Mouse (Mus musculus) liver, embryonic 15.5 days (tissue): ENCODE measurements around the gene Kcnab2. TPM values are rescaled to one million over a fixed set of nuclear protein-coding genes. Genes with fewer than 3 reads are reported as not detected.

ENCODE experiments used
- ATAC-seq: fragments of 200-750 bp; cut with Nextera tagmentation; 2 replicates; pipeline ENCODE4 v1.8.0; 2017; ENCODE audit warnings: moderate number of reproducible peaks, mild to moderate bottlenecking, moderate library complexity; ENCODE audit not compliant: insufficient read depth
- H3K27ac ChIP-seq: fragments of 300-500 bp; sonication (generic); replicated peaks from 2 replicates; pipeline ENCODE4 v1.5.1; 2015; ENCODE audit warnings: mild to moderate bottlenecking, inconsistent platforms
- H3K27me3 ChIP-seq: fragments of 300-500 bp; sonication (generic); 2 replicates; pipeline ENCODE4 v1.6.1; 2015; ENCODE audit warnings: mild to moderate bottlenecking, inconsistent platforms
- H3K36me3 ChIP-seq: fragments of 300-500 bp; sonication (generic); replicated peaks from 2 replicates; pipeline ENCODE4 v1.6.1; 2015; ENCODE audit warnings: moderate library complexity, mild to moderate bottlenecking, inconsistent platforms
- H3K4me1 ChIP-seq: fragments of 300-500 bp; sonication (generic); replicated peaks from 2 replicates; pipeline ENCODE4 v1.6.1; 2015; ENCODE audit warnings: inconsistent platforms
- H3K4me2 ChIP-seq: fragments of 300-500 bp; sonication (generic); 2 replicates; pipeline ENCODE4 v1.6.1; 2015; ENCODE audit warnings: moderate library complexity, mild to moderate bottlenecking, inconsistent platforms
- H3K4me3 ChIP-seq: fragments of 300-500 bp; sonication (generic); replicated peaks from 2 replicates; pipeline ENCODE4 v1.5.1; 2015; ENCODE audit warnings: mild to moderate bottlenecking, inconsistent platforms
- H3K9ac ChIP-seq: fragments of 300-500 bp; sonication (generic); 2 replicates; pipeline ENCODE4 v1.6.1; 2015; ENCODE audit warnings: moderate library complexity, mild to moderate bottlenecking, inconsistent platforms
- H3K9me3 ChIP-seq: fragments of 300-500 bp; sonication (generic); replicated peaks from 2 replicates; pipeline ENCODE4 v1.6.1; 2016; ENCODE audit warnings: inconsistent platforms
- WGBS: fragments of 180-500 bp; shearing (Covaris S2); methylation state at CpG from one replicate; pipeline ENCODE4 v1.1.7; 2015; ENCODE audit warnings: mixed read lengths; ENCODE audit not compliant: insufficient replicate concordance; 5-methylcytosine and 5-hydroxymethylcytosine counted together
- polyA plus RNA-seq: library from polyadenylated mRNA; unstranded; fragments of >200 nt; fragmentation: Nextera tagmentation; extraction: Ambion mirVana; gene quantifications from 2 replicates; pipeline ENCODE4 v1.2.1, GENCODE M21; 2015

Gene Kcnab2
- polyA plus RNA-seq, 1 experiment from 2014 or later = 8.5 TPM

GRCm38 (mm10) chr4:152451371-152451770 lies 26.3 kb downstream of the Kcnab2 start:
- WGBS = 51% methylated on average over 6 of the region's 6 CpGs
- ATAC-seq = no peak
- Histone ChIP-seq H3K9me3 (no peaks in the 10 kb centered on the region), H3K27me3 (no peaks in the 10 kb centered on the region), H3K9ac (no peak overlapping the region), H3K4me3 (no peak overlapping the region), H3K27ac (no peak overlapping the region), H3K36me3 (no peaks in the 10 kb centered on the region), H3K4me2 (no peak overlapping the region), H3K4me1 (peaks cover 12% of the 10 kb centered on the region; the same call in 1 of the 2 replicates)

- H3K4me1 ChIP-seq = peaks cover 23% of the 10 kb centered on the region; the same call in 1 of the 2 replicates
- 8% methylated on average over 8 of the region's 8 CpGs for WGBS
- no peaks in the 10 kb centered on the region for H3K9me3 ChIP-seq
- ATAC-seq = peak; percentile 75
- no peaks in the 10 kb centered on the region for H3K27me3 ChIP-seq
- H3K36me3 ChIP-seq = no peaks in the 10 kb centered on the region
- peak overlapping the region; percentile 48 for H3K4me3 ChIP-seq
- peak overlapping the region; percentile 55 for H3K4me2 ChIP-seq
- H3K9ac ChIP-seq = no peak overlapping the region
- peak overlapping the region; percentile 11; the same call in 1 of the 2 replicates for H3K27ac ChIP-seq
Measured at GRCm38 (mm10) chr4:152448666-152449018, 29.0 kb downstream of the Kcnab2 start.

GRCm38 (mm10) chr4:152447731-152448665 lies 29.7 kb downstream of the Kcnab2 start:
- Histone ChIP-seq H3K27ac (peak overlapping the region; percentile 11; the same call in 1 of the 2 replicates), H3K9ac (no peak overlapping the region), H3K4me2 (peak overlapping the region; percentile 55), H3K36me3 (no peaks in the 10 kb centered on the region), H3K9me3 (no peaks in the 10 kb centered on the region), H3K4me1 (peaks cover 23% of the 10 kb centered on the region; the same call in 1 of the 2 replicates), H3K4me3 (peak overlapping the region; percentile 48), H3K27me3 (no peaks in the 10 kb centered on the region)
- 33% methylated on average over 22 of the region's 22 CpGs for WGBS
- peak; percentile 52 for ATAC-seq

GRCm38 (mm10) chr4:152446178-152446577 lies 31.5 kb downstream of the Kcnab2 start:
- Histone ChIP-seq H3K4me3 (no peak overlapping the region), H3K4me2 (peak overlapping the region; percentile 38; the same call in 1 of the 2 replicates), H3K36me3 (no peaks in the 10 kb centered on the region), H3K9me3 (no peaks in the 10 kb centered on the region), H3K4me1 (peaks cover 23% of the 10 kb centered on the region; the same call in 1 of the 2 replicates), H3K27ac (no peak overlapping the region), H3K9ac (no peak overlapping the region), H3K27me3 (no peaks in the 10 kb centered on the region)
- ATAC-seq = no peak
- WGBS = 27% methylated on average over 10 of the region's 10 CpGs

- Histone ChIP-seq H3K36me3 (no peaks in the 10 kb centered on the region), H3K4me2 (no peak overlapping the region), H3K27ac (no peak overlapping the region), H3K9ac (no peak overlapping the region), H3K4me1 (peaks cover 13% of the 10 kb centered on the region; the same call in 1 of the 2 replicates), H3K4me3 (no peak overlapping the region), H3K9me3 (no peaks in the 10 kb centered on the region), H3K27me3 (no peaks in the 10 kb centered on the region)
- ATAC-seq = no peak
- WGBS = 55% methylated on average over 9 of the region's 9 CpGs
Measured at GRCm38 (mm10) chr4:152441536-152441935, 36.1 kb downstream of the Kcnab2 start.

GRCm38 (mm10) chr4:152440882-152441281 lies 36.8 kb downstream of the Kcnab2 start:
- 0 out of 2 replicates have a peak, but pooled peaks cover 7% of the 10 kb centered on the region for H3K4me1 ChIP-seq
- H3K36me3 ChIP-seq = no peaks in the 10 kb centered on the region
- H3K9ac ChIP-seq = no peak overlapping the region
- H3K27ac ChIP-seq = no peak overlapping the region
- no peaks in the 10 kb centered on the region for H3K27me3 ChIP-seq
- ATAC-seq = no peak
- no peak overlapping the region for H3K4me3 ChIP-seq
- no peak overlapping the region for H3K4me2 ChIP-seq
- 59% methylated on average over 9 of the region's 9 CpGs for WGBS
- no peaks in the 10 kb centered on the region for H3K9me3 ChIP-seq

- no peak overlapping the region for H3K4me2 ChIP-seq
- ATAC-seq = no peak
- WGBS = 23% methylated on average over 10 of the region's 10 CpGs
Measured at GRCm38 (mm10) chr4:152435255-152435654, 42.4 kb downstream of the Kcnab2 start.

GRCm38 (mm10) chr4:152434836-152435235 lies 42.8 kb downstream of the Kcnab2 start:
- ATAC-seq = no peak
- Histone ChIP-seq H3K4me1 (peaks cover 5% of the 10 kb centered on the region), H3K27me3 (no peaks in the 10 kb centered on the region), H3K36me3 (no peaks in the 10 kb centered on the region), H3K9me3 (no peaks in the 10 kb centered on the region), H3K4me2 (no peak overlapping the region), H3K27ac (no peak overlapping the region), H3K9ac (no peak overlapping the region), H3K4me3 (no peak overlapping the region)
- 18% methylated on average over 9 of the region's 9 CpGs for WGBS

More at GRCm38 (mm10) chr4:152435255-152435654, 42.4 kb downstream of the Kcnab2 start:
- Histone ChIP-seq H3K4me3 (no peak overlapping the region), H3K27me3 (no peaks in the 10 kb centered on the region), H3K9ac (no peak overlapping the region), H3K9me3 (no peaks in the 10 kb centered on the region), H3K27ac (no peak overlapping the region), H3K4me1 (peaks cover 5% of the 10 kb centered on the region), H3K36me3 (no peaks in the 10 kb centered on the region)

GRCm38 (mm10) chr4:152432308-152432707 lies 45.4 kb downstream of the Kcnab2 start:
- H3K9me3 ChIP-seq = no peaks in the 10 kb centered on the region
- peaks cover 5% of the 10 kb centered on the region for H3K4me1 ChIP-seq
- no peak overlapping the region for H3K4me3 ChIP-seq
- H3K27ac ChIP-seq = no peak overlapping the region
- 51% methylated on average over 5 of the region's 5 CpGs for WGBS
- no peaks in the 10 kb centered on the region for H3K27me3 ChIP-seq
- no peaks in the 10 kb centered on the region for H3K36me3 ChIP-seq
- no peak overlapping the region for H3K4me2 ChIP-seq
- H3K9ac ChIP-seq = no peak overlapping the region
- ATAC-seq = no peak

GRCm38 (mm10) chr4:152428259-152428658 lies 49.4 kb downstream of the Kcnab2 start:
- Histone ChIP-seq H3K27ac (no peak overlapping the region), H3K36me3 (no peaks in the 10 kb centered on the region), H3K4me1 (no peaks in the 10 kb centered on the region), H3K27me3 (no peaks in the 10 kb centered on the region), H3K4me2 (no peak overlapping the region), H3K4me3 (no peak overlapping the region), H3K9ac (no peak overlapping the region), H3K9me3 (no peaks in the 10 kb centered on the region)
- ATAC-seq = no peak
- 63% methylated on average over 8 of the region's 8 CpGs for WGBS

- Histone ChIP-seq H3K9me3 (no peaks in the 10 kb centered on the region), H3K9ac (no peak overlapping the region), H3K4me1 (no peaks in the 10 kb centered on the region), H3K27me3 (no peaks in the 10 kb centered on the region), H3K4me3 (no peak overlapping the region), H3K36me3 (no peaks in the 10 kb centered on the region), H3K27ac (no peak overlapping the region), H3K4me2 (no peak overlapping the region)
- WGBS = 59% methylated on average over 5 of the region's 5 CpGs
- ATAC-seq = no peak
Measured at GRCm38 (mm10) chr4:152424922-152425321, 52.7 kb downstream of the Kcnab2 start.
